Mouse (Mus musculus) midbrain, embryonic 14.5 days (tissue): ENCODE data around the gene Myo10. TPM values are rescaled to one million over a fixed set of nuclear protein-coding genes. Genes with fewer than 3 reads are reported as not detected.

Source experiments
- ATAC-seq: fragments of 200-750 bp; cut with Nextera tagmentation; 2 replicates; pipeline ENCODE4 v1.8.0; 2017; ENCODE audit warnings: moderate number of reproducible peaks, moderate library complexity; ENCODE audit not compliant: low FRiP score, low TSS enrichment
- DNase-seq: peaks from one replicate; pipeline ENCODE4 v3.0.0-alpha.2; 2015
- H3K27ac ChIP-seq: fragments of 300-500 bp; sonication (generic); replicated peaks from 2 replicates; pipeline ENCODE4 v1.5.1; 2014; ENCODE audit warnings: mild to moderate bottlenecking, low read depth, low read length, moderate library complexity
- H3K27me3 ChIP-seq: fragments of 300-500 bp; sonication (generic); 2 replicates; pipeline ENCODE4 v1.6.1; 2014; ENCODE audit warnings: low read length, control low read depth, mixed read lengths; ENCODE audit not compliant: control insufficient read depth, insufficient read depth
- H3K36me3 ChIP-seq: fragments of 300-500 bp; sonication (generic); 2 replicates; pipeline ENCODE4 v1.6.1; 2014; ENCODE audit warnings: low read length, control low read depth; ENCODE audit not compliant: control insufficient read depth, insufficient read depth
- H3K4me1 ChIP-seq: fragments of 300-500 bp; sonication (generic); 2 replicates; pipeline ENCODE4 v1.6.1; 2014; ENCODE audit warnings: mild to moderate bottlenecking, antibody characterized with exemption, low read length, control low read depth; ENCODE audit not compliant: control insufficient read depth, insufficient read depth
- H3K4me2 ChIP-seq: fragments of 300-500 bp; sonication (generic); 2 replicates; pipeline ENCODE4 v1.6.1; 2014; ENCODE audit warnings: mild to moderate bottlenecking, low read length, moderate library complexity
- H3K4me3 ChIP-seq: fragments of 300-500 bp; sonication (generic); replicated peaks from 2 replicates; pipeline ENCODE4 v1.5.1; 2014; ENCODE audit warnings: low read depth, low read length
- H3K9ac ChIP-seq: fragments of 300-500 bp; sonication (generic); replicated peaks from 2 replicates; pipeline ENCODE4 v1.6.1; 2014; ENCODE audit warnings: mild to moderate bottlenecking, low read length, moderate library complexity
- H3K9me3 ChIP-seq: fragments of 300-500 bp; sonication (generic); 2 replicates; pipeline ENCODE4 v1.6.1; 2016; ENCODE audit warnings: low read length, control low read depth, mixed read lengths; ENCODE audit not compliant: control insufficient read depth
- WGBS: fragments of 180-500 bp; shearing (Covaris S2); extraction: QIAGEN DNeasy Blood & Tissue Kit; methylation state at CpG from one replicate; pipeline ENCODE4 v1.1.7; 2014; 5-methylcytosine and 5-hydroxymethylcytosine counted together
- polyA plus RNA-seq: library from polyadenylated mRNA; unstranded; fragments of >200 nt; fragmentation: Nextera tagmentation; extraction: Ambion mirVana; gene quantifications from 2 replicates; pipeline ENCODE4 v1.2.1, GENCODE M21; 2014

The Myo10 gene
- polyA plus RNA-seq, 1 experiment from 2014 or later, result 33.6 TPM

GRCm38 (mm10) chr15:25764653-25765352 is 142.5 kb downstream of the Myo10 start:
- no peaks in the 10 kb centered on the region for H3K9me3 ChIP-seq
- 67% methylated on average over 13 of the region's 13 CpGs for WGBS
- DNase-seq, result no peak
- H3K4me2 ChIP-seq, result 0 out of 2 replicates have a peak overlapping the region, but pooled peaks have one; percentile 17
- peaks cover 60% of the 10 kb centered on the region for H3K4me1 ChIP-seq
- no peak overlapping the region; the same call in 1 of the 2 replicates for H3K9ac ChIP-seq
- no peak overlapping the region for H3K4me3 ChIP-seq
- no peak for ATAC-seq
- peak overlapping the region; percentile 49 for H3K27ac ChIP-seq
- no peaks in the 10 kb centered on the region for H3K36me3 ChIP-seq
- no peaks in the 10 kb centered on the region for H3K27me3 ChIP-seq

- Histone ChIP-seq H3K27ac (no peak overlapping the region), H3K4me3 (no peak overlapping the region), H3K9ac (no peak overlapping the region), H3K4me2 (no peak overlapping the region), H3K4me1 (peaks cover 33% of the 10 kb centered on the region), H3K36me3 (no peaks in the 10 kb centered on the region), H3K9me3 (no peaks in the 10 kb centered on the region), H3K27me3 (no peaks in the 10 kb centered on the region)
- no peak for ATAC-seq
- 69% methylated on average over 6 of the region's 6 CpGs for WGBS
- DNase-seq, result no peak
Observed at GRCm38 (mm10) chr15:25767777-25768176, 145.5 kb downstream of the Myo10 start.

DNA sequence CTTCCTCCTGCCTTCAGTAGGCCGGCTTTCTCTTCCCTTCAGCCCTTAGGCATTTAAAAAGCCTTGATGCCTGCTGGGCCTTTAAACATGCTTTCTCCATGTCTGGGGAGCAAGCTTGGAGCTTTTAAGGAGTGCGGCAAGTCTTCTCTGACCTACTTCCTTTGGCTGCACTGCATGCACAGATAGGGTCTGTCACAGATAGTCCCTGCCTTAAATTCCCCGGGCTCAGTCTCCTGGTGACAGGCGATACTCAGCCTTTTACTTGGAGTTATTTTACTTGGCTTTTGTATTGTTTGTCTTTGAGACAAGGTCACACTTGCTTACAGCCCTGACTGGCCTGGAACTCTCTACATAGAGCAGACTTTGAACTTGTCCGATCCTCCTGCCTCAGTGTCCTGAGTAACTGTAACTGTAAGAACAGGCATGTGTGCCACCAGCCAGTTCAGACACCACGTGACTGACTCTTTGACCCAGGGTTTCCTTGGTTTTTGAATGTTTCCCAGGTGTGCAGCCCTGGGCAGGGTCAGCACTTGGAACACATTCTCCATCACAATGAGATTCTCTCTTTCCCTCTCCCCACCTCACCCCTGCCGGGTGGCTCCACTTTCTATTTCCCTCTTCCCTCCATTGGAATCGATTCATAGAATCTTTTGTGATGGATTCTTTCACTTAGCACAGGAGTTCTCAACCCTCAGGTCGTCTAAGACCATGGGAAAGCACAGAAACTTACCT is 147.4 kb downstream of the Myo10 start:
- H3K27me3 ChIP-seq, result no peaks in the 10 kb centered on the region
- H3K4me3 ChIP-seq, result no peak overlapping the region
- H3K4me1 ChIP-seq, result peaks cover 31% of the 10 kb centered on the region
- no peak overlapping the region for H3K4me2 ChIP-seq
- WGBS, result 53% methylated on average over 9 of the region's 9 CpGs
- no peaks in the 10 kb centered on the region for H3K9me3 ChIP-seq
- ATAC-seq (no peak), DNase-seq (no peak)
- H3K36me3 ChIP-seq, result no peaks in the 10 kb centered on the region
- 0 out of 2 replicates have a peak overlapping the region, but pooled peaks have one; percentile 5 for H3K27ac ChIP-seq
- H3K9ac ChIP-seq, result no peak overlapping the region

- Histone ChIP-seq H3K9ac (no peak overlapping the region), H3K4me3 (no peak overlapping the region), H3K27ac (no peak overlapping the region), H3K4me2 (no peak overlapping the region), H3K27me3 (no peaks in the 10 kb centered on the region), H3K9me3 (no peaks in the 10 kb centered on the region), H3K36me3 (no peaks in the 10 kb centered on the region), H3K4me1 (peaks cover 37% of the 10 kb centered on the region)
- DNase-seq, result no peak
- ATAC-seq, result no peak
- WGBS, result 76% methylated on average over 10 of the region's 10 CpGs
Observed at GRCm38 (mm10) chr15:25771782-25772181, 149.5 kb downstream of the Myo10 start.

GRCm38 (mm10) chr15:25773711-25774513 is 151.6 kb downstream of the Myo10 start:
- Histone ChIP-seq H3K4me1 (peaks cover 39% of the 10 kb centered on the region), H3K36me3 (peaks cover 15% of the 10 kb centered on the region), H3K27ac (peak overlapping the region; percentile 78), H3K4me3 (peak overlapping the region; percentile 31), H3K4me2 (peak overlapping the region; percentile 57), H3K27me3 (no peaks in the 10 kb centered on the region), H3K9ac (peak overlapping the region; percentile 40), H3K9me3 (no peaks in the 10 kb centered on the region)
- ATAC-seq, result peak; percentile 80
- DNase-seq, result peak; percentile 87
- WGBS, result 1% methylated on average over 21 of the region's 21 CpGs

DNA sequence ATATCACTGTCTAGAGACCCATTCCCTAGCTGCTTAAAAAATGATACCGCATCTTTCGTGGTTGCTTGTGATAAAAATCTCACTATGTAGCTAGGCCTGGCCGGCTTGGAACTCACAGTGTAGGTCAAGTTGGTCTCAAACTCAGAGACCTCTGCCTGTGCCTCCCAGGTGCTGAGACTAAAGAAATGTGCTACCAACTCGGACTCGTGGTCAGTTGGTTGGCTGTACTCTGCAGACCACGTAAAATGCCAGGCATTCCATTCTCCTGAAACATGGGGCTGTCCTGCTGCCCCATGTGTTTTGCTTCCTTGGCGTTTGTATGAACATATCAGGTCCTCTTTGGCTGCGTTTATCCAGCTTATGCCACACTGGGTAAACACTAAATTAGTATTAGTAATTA is 156.6 kb downstream of the Myo10 start:
- Histone ChIP-seq H3K4me3 (no peak overlapping the region), H3K9me3 (no peaks in the 10 kb centered on the region), H3K27ac (no peak overlapping the region), H3K4me1 (peaks cover 28% of the 10 kb centered on the region), H3K36me3 (peaks cover 49% of the 10 kb centered on the region), H3K9ac (no peak overlapping the region), H3K4me2 (no peak overlapping the region), H3K27me3 (no peaks in the 10 kb centered on the region)
- ATAC-seq, result no peak
- no peak for DNase-seq
- 79% methylated on average over 8 of the region's 8 CpGs for WGBS

DNA sequence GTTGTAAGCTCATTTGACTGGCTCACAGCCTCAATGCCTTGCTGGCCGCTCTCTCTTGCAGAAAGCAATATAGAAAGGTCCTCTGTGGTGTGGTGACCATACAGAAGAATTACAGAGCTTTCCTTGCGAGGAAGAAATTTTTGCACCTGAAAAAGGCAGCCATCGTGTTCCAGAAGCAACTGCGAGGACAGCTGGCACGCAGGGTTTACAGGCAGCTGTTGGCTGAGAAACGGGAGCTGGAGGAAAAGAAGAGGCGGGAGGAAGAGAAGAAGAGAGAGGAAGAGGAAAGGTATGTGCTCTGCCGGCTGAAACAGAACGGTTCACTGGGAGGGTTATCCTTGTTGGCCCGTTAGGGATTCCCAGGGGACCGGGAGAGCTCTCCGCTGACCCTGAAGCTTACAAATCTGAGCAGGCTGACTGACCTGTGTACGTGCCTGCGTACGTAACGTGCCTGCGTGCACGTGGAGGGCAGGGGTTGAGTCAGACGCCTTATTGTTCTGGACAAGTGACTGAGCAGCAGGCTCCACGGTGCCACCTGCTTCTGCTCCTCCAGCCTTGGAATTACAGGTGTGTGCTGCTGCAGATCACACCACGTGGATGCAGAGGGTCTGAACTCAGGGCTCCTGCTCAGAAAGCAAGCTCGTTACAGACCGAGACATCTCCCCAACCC is 157.3 kb downstream of the Myo10 start:
- Histone ChIP-seq H3K9me3 (no peaks in the 10 kb centered on the region), H3K4me3 (no peak overlapping the region), H3K36me3 (peaks cover 52% of the 10 kb centered on the region), H3K27me3 (no peaks in the 10 kb centered on the region), H3K4me1 (peaks cover 20% of the 10 kb centered on the region), H3K27ac (no peak overlapping the region), H3K9ac (0 out of 2 replicates have a peak overlapping the region, but pooled peaks have one; percentile 9), H3K4me2 (no peak overlapping the region)
- 73% methylated on average over 23 of the region's 23 CpGs for WGBS
- no peak for ATAC-seq
- no peak for DNase-seq

- ATAC-seq (no peak), DNase-seq (no peak)
- H3K36me3 ChIP-seq, result peaks cover 64% of the 10 kb centered on the region
Observed at GRCm38 (mm10) chr15:25781053-25781452, 158.7 kb downstream of the Myo10 start.

More at GRCm38 (mm10) chr15:25781053-25781452, 158.7 kb downstream of the Myo10 start:
- no peak overlapping the region for H3K4me3 ChIP-seq
- H3K4me2 ChIP-seq, result no peak overlapping the region
- no peak overlapping the region for H3K9ac ChIP-seq
- H3K9me3 ChIP-seq, result no peaks in the 10 kb centered on the region
- no peaks in the 10 kb centered on the region for H3K27me3 ChIP-seq
- no peak overlapping the region for H3K27ac ChIP-seq
- H3K4me1 ChIP-seq, result peaks cover 6% of the 10 kb centered on the region; the same call in 1 of the 2 replicates
- 84% methylated on average over 33 of the region's 33 CpGs for WGBS
